Mouse (Mus musculus) cerebellum, adult (tissue): ENCODE results near the gene Parp1.
"Not testable (repeated sequence)": the region's sequence is repeated elsewhere in the genome, so short reads cannot be mapped to it uniquely, and the experiment has no call there.

Experiments used
- ATAC-seq: cut with Nextera tagmentation; 2 replicates; pipeline ENCODE4 v1.9.2; 2017; ENCODE audit warnings: mild to moderate bottlenecking, moderate library complexity, mixed read lengths; ENCODE audit not compliant: insufficient number of reproducible peaks, low FRiP score, low TSS enrichment

Parp1 gene

DNA sequence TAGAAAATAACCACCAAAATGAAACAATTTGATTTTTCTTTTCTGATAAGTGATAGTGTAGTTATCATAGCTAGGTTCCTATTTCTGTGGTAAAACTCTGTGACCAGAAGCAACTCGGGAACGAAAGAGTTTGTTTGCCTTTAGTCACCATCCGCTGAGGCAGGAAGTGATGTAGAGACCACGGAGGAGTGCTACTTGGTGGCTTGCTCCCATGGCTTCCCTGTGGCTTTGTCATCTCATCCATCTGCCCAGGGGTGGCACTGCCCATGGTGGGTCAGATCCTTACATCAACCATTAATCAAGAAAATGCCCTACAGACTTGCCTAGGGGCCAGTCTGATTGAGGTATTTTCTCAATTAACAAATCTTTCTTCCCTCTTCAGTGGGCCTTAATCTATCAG is 53.7 kb downstream of the Parp1 start:
- no peak for ATAC-seq

DNA sequence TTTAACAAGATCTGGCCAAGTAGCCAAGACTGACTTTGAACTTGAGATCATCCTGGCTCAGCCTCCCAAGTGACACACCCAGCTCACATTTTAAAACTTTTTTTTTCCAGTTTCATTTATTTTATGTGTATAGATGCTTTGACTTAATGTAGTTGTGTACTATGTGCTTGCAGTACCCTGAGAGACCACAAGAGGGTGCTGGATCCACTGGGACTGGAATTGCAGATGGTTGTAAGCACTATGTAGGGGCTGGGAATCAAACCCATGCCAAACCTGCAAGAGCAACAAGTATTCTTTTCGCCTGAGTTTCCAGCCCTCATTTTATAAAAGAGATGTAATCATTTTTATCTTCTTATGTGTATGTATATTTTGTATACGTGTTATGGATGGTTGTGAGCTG is 55.2 kb downstream of the Parp1 start:
- no peak for ATAC-seq

GRCm38 (mm10) chr1:180626141-180626540 is 57.4 kb downstream of the Parp1 start:
- ATAC-seq = no peak

DNA sequence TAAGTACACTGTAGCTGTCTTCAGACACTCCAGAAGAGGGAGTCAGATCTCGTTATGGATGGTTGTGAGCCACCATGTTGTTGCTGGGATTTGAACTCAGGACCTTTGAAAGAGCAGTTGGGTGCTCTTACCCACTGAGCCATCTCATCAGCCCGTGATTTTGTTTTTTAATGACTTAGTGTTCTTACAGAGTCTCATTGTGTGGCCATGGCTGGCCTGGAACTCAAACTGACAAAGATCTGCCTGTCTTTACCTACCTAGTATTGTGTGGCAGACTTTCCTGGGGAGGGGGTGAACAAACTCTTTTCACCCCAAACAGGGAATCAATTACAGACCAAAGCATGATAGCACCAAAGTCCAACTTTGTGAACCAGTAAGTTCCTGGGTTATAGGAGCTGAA is 69.1 kb downstream of the Parp1 start:
- not testable (repeated sequence) for ATAC-seq

DNA sequence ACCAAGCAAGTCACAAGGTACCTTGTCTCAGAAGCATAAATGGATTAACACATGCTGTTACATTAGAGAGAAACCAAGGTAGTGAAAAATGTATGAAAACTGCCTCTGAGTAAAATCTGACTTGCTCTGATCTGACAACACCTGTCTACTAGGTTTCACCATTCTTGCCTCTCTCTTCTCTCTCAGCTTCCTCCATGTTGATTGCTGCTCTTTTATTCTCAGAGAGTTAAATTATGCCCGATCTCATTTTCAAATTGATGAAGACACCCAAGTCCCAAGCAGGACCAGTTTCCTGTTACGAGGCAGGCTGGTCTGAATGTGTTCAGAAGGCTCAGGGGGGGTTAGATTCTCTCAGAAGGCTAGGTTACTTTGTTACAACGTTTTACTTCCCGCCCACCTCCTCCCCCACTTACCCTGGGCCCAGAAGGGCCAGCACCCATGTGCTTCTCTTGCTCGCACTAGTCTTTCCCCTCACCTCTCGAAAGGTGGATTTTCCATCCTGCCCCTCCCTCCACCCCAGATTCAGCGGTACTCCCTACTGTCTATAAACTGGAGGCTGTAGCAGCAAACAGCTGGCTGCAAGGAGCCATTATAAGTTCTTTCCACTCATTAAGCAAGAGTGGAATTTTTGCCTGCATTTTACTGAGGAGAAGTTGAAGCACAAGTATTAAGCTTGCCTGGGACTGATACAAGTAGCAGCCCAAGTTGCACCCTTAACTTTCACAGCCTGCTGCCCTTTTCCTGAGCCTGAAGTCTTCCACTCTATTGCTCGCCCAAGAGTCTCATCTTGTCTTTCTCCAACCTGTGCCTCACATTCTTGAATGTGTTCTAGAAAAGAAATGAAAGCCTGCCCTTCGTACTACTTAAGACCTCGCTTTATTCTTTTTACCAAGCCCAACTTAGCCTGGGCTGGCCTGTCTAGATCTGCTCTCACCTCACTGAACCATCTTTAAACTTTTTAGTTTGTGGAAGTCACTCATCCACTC is 71.0 kb downstream of the Parp1 start:
- ATAC-seq = no peak

GRCm38 (mm10) chr1:180640605-180641125 is 71.9 kb downstream of the Parp1 start:
- peak; percentile 62 for ATAC-seq

DNA sequence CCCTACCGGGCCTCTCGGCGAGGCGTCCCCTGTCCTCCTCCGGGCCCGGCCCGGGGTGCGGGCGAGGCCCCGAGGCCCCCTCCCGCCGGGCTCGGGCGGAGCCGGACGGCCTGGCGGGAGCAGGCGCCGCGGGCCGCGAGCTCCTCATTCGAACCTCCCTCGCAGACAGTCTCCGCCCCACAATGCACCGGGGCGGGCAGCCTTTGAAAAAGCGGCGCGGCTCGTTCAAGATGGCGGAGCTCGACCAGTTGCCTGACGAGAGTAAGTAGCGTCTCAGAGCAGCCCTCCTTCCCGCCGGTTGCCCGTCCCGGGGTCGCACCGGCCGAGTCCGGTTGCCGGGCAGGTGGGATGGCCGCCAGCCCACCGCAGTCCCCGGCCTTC is 72.4 kb downstream of the Parp1 start, which contains the start of gene Lin9:
Lin9 (plus strand) TSS at position 14 of the 381 bp plus-strand sequence.
- peak; percentile 90 for ATAC-seq

DNA sequence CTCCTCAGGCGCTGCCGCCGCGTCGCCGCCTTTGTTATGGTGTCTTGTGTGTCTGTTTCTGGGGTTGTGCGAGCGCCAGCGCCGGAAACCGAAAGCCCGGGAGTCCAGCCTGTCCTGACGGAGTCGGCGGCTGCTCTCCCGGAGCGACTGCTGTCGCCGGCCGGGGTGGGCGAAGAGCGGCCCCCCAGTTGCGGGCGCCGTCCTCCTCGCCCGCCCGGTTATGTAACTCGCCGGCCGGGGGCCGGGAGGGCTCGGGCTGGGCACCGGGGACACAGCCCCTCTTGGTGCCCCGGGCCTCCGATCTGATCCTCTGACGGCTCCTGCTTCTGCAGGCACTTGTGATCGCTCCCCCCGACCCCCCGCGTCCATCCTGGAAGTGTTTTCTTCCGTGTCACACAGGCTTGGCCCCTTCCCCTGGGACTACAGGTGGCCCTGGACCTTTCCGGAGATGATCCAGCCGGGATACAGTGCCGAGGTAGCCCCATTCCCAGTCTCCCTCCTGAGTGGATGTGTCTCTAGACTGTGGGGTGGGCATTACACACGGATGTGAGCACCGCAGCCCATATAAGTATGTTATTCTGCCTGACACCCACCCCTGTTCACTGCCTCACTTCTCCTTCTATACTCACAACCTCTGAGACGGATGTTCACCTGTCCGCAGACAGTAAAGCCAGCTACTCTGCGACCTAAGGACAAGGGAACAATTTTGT is 72.9 kb downstream of the Parp1 start:
- peak; percentile 42 for ATAC-seq

DNA sequence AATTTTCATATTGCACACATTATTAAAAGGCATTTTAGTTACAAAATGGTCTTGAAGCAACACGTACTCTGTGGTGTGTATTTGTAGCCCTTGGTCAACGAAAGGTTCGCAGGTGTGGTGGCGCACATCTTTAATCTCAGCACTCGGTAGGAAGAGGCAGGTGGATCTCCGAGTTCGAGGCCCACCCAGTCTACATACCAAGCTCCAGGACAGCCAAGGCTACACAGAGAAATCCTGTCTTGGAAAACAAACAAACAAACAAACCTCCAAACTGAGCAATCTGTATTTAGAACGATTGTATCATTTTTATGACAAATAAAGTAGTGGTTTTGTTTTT is 73.5 kb downstream of the Parp1 start:
- ATAC-seq = no peak
